Mouse (Mus musculus) 416B (cell line): ENCODE data around the gene Pip4k2b.
A peak's percentile ranks its signal among the peaks of the same experiment; 100 is the strongest.
"Not testable (repeated sequence)": the region's sequence is repeated elsewhere in the genome, so short reads cannot be mapped to it uniquely, and the experiment has no call there.

Experiments used
- DNase-seq: peaks from one replicate; pipeline ENCODE4 v3.0.0; 2011; ENCODE audit warnings: low read depth

Gene Pip4k2b

DNA sequence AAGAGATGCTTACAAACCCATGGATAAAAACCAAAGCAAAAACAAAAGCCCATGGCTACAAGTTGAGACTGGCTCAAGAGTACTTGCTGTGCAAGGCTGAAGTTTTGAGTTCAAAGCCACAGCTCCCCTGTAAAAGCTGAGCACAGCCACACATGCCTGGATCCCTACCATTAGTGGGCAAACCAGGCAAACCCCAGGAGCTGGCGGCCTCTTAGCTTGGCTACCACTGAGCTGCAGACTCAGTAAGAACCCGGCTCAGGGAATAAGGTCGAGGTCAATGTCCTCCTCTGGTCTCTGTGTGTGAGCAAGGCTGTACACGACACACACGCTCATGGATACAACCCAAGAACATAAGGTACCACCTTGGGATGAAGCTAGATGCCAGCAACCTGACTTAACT, 4.0 kb upstream of the Pip4k2b start:
- no peak for DNase-seq

DNA sequence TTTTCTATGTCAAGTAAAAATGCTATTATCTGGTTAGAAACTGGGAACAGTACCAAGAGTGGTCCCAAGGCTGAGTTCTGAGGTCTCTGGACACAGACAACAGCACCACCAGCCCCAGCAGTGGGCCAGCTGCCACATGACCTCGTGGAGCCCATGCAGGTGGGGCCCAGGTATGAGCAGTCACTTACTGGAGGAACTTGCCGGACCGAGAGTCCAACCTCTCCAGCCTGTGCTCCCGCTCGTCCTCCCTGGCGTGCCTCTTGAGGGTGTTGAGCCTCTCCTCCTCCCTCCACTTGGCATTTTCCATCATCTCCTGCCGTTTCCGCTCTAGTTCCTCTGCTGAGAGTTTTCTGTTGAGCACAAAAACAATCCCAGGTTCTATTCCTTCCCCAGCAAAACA, 3.3 kb upstream of the Pip4k2b start:
- no peak for DNase-seq

DNA sequence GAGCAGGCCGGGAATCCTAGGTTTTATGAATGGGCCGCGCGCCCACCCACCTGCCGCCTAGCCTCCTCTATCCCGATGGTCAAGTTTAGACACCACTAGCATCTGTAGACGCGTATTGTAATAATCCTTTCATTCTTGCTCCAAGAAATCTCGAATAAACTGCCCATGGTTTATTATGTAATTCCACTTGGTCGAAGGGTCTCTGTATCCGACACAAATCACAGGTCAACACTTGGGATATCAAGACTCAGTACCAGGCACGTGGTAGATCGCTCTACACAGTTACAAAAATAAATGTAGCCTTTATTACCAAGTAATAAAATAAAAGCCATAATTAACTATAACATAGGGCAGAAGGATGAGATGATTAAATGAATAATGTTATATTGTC, 822 bp upstream of the Pip4k2b start:
- no peak for DNase-seq

DNA sequence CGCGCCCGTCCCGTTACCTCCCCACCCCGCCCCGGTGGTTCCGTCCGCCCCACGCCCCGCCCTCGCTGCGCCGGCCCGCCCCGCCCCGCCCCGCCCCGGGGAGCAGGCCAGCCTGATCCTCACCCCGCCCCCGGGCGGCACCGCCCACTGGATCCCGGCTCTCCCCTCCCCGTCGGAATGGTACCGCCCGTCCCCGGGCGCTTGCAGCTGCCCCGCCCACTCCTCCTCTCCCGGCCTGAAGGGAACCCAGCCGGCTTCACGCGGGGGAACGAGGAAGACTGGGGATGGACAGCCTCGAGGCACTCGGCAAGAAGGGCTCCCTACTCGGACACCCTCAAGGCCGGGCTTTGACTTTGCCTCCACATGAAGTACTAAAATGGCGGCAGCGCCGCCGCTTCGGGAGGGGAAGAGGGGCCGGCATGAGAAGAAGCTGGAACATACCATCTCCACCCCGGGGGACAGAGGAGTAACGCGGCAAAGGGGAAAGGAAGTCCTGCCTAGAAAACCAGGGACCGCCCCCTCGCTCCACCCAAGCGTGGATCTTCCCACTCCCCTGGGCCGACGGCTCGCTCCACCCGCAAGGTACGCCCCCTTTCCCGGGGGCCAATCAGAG, 320 bp upstream of the Pip4k2b start:
- DNase-seq = peak; percentile 100

DNA sequence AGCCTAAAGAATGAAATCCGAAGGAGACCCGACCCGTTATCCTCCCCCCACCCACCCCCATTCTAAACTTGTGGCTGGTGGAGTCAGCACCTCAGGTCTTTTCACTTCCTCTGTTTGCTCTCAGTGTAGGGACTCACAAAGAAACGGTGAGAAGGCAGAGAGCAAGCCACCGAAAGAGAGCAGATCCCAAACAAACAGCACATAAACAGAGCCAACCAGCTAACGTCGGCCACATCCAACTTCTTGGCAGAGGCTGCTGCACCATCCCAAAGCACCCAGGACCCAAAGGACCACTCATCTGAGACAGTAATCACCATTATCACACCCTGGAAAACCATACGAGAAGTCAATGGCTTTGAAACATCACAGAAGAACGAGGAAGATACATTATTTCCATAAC, 1.1 kb downstream of the Pip4k2b start:
- peak; percentile 49 for DNase-seq

DNA sequence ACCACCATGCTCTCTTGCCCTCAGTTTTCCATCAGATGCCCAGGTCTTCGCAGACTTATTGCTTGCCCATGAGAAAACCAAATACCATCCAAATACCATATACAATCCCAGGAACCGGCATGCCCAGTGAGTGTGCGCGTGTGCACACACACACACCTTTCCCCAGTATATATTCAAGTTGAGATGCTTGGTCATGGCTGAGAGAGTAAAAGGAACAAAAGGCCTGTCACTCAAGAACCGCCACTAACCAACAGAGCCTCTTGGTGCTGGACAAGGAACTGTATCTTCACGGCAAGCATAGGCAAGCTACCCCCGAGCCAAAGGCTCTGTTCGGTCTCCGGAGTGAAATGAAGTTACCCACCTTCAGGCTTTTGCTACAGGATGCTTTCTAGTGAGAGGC, 1.9 kb downstream of the Pip4k2b start:
- peak; percentile 51 for DNase-seq

DNA sequence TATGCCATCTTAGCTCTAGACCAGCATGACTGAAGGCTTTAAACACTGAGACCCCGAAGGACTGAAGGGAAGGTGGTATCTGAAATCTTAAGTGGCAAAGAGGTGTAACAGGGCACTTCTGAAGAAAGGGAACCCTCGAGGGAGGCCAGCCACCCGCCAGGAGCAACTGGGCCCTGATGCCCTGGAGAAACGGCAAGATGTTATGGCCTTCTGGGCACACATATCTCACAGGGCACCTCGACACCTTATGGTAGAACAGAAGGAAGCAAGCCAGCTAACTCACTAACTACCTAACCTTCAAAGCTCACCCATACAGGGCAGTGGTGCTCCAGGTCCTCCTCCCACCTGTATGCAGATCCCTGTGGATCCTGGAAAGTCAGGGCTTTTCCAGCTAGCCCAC, 2.3 kb downstream of the Pip4k2b start:
- DNase-seq = no peak

DNA sequence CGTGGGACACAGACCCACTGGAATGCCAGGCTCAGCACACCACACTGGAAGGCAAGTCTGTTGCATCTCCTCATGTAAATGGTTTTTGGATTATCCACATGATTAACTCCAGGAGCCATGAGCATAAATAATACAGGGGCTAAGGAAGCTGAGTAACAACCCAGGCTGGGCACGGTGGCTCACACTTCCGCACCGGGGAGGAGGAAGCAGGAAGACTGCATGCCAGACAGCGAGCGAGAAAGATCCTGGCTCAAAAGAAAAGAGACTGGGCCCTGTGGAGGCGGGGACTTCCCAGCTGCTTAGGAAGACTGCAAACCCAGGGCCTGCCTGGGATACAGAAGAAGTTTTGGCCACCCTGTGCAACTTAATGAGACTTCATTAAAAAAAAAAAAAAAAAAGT, 4.3 kb downstream of the Pip4k2b start:
- DNase-seq = peak; percentile 67

DNA sequence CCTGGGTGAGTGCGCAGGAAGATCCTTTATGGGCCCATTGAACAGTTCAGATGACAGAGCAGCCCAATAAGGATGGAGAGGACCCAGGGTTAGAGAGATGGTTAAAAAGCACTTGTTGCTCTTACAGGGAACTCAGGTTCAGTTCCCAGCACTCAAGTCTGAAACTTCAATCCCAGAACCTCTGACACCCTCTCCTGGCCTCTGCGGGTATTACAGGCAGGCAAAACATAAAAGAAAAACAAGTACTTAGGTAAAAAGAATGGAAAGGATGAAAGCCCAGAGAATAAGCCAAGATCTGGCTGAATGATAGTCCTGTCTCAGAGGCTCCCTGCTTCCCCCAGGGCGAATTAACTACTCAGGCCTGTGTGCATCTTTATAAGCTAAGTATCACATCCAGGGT, 5.3 kb downstream of the Pip4k2b start:
- DNase-seq = peak; percentile 52

DNA sequence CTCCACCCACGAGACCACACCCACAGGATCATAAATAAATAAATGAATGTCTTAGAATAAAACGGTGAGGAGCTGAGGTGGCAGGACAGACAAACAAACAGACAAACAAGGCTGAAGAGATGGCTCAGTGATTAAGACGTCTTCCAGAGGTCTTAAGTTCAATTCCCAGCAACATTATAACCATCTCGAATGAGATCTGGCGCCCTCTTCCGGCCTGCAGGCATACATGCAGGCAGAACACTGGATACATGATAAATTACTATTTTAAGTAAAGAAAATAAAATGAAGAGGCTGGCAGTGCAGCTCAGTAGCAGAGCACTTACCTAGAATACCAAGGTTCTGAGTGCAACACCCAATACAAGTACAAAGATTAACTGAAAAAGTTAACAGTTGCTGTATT, 5.8 kb downstream of the Pip4k2b start:
- peak; percentile 68 for DNase-seq

DNA sequence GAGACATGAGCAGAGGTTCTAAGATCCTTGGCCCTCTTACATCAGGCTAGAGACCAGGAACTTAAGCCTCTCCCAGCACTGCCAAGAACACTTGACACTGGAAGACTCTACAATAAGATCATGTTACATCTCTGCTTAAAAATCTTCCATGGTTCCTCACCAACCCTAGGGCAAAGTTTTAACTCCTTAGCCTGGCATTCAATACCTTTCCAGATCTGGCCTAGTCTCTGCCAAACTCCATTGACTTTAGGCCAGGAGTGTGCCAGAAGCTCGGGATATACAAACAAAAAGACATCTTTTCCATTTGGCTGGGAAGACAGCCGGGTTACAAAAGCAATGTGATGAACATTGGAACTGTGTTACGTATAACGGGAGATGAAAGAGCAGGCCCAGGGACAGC, 6.9 kb downstream of the Pip4k2b start:
- no peak for DNase-seq

DNA sequence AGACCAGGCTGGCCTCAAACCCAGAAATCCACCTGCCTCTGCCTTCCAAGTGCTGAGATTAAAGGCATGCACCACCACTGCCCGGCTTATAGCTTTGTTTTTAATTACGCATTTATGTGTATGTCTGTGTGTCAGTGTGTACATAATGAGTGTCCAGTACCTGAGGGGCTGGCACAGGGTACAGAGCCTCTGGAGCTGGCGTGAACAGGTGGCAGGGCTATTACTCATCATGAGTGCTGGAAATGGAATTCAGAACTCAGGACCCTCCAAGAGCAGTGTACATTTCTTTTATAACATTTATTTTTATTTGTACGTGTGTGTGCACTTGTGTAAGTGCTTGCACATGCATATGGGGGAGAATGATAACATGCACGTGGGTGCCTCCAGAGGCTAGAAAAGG, 7.9 kb downstream of the Pip4k2b start:
- DNase-seq = no peak

DNA sequence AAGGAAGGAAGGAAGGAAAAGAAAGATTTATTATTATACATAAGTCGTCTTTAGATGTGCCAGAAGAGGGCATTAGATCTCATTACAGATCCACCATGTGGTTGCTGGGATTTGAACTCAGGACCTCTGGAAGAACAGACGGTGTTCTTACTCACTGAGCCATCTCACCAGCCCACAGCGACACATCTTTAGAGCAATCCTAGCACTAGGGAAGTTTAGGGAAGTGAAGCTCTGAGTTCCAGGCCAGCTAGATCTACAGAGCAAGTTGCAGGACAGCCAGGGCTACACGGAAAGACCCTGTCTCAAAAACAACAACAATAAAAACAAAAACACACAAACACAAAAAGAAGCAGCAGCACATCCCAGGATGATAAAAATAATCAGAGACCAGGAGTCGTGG, 9.7 kb downstream of the Pip4k2b start:
- DNase-seq = not testable (repeated sequence)

DNA sequence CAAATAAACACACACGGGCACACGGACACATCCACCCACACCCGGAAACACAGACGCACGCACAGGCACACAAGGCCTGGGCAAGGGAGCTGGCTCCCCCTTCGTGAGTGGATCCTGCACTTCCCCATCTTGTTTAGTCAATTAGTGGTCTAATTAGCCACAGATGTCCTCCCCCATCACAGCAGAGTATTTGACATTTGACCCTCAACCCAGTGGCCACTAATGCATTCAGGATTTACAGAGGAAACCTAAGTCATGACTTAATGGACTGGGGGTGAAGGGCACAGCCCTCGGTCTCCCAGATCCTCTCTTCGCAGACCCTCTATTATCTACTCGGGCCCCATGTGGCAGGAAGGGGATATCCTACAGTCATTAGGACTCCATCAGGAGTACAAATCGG, 10.8 kb downstream of the Pip4k2b start:
- no peak for DNase-seq

DNA sequence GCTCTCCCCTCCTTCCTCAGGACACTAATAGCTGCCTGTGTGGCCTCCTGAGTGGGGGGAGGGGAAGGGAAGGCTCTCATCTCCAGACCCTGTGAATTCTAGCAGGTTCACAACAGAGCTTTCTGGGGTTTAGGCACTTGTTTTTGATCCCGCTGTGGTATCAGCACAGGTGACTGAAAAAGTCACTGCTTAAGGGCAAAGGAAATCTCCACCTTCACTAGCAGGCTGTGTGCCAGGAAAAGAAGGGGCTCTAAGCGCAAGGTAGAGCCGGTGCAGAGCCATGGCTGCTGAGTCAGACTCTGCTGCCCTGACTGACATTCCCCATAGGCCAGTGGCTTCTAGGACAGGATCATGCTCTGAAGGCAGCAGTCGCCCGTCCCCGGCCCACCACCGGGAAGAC, 15.8 kb downstream of the Pip4k2b start:
- DNase-seq = no peak

DNA sequence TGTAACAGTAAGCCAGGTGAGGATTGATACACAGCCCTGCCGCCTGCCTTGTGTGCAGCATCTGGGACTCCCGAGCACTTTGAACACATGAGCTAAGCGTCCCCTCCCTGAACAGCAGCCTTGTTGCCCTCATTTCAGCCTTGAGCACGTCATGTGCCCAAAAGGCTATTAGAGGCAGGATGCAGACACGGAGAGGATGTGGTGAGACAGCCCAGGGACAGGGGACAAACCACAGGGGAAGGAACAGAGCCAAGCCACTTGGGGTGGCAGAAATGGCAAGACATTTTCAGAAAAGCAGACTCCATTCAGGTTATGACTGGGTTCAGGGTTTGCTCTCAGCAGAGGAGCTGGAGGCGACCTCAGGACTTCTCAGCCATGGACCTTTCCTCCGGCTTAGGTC, 16.2 kb downstream of the Pip4k2b start:
- DNase-seq = peak; percentile 97

DNA sequence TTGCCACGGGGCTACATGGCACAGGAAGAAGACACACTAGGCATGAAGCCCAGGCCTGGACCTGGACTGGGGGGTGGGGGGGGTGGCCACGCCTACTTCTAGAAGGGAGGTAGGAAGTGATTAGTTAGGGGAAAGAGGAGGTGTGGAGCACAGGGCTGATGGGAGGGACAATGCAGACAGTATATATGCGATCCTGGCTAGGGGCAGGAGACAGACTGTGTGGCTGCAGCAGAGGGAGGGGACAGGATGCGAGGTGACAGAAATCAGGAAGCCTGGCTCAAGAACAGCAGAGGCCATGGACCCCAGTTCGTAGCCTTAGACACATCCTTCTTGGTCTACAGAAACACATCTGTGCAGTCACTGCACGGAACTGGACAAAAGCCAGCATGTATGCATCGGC, 20.8 kb downstream of the Pip4k2b start:
- peak; percentile 95 for DNase-seq

DNA sequence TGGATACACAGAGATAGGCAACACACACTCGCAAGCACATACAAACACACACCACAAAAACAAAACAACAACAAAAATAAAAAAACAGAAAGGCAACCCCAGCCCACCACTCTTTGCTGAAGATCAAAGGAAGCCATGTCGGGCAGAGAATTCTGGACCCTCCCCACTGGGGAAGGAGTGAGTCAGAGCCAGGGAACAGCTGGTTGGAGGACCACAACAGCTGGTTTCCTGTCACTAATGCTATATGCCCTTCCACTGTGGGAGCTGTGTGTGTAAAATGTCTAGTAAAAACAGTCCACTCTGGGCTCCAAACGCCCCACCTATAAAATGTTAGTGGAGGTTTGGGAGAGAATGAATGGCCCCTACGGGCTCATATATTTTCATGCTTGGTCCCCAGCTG, 23.2 kb downstream of the Pip4k2b start:
- no peak for DNase-seq

DNA sequence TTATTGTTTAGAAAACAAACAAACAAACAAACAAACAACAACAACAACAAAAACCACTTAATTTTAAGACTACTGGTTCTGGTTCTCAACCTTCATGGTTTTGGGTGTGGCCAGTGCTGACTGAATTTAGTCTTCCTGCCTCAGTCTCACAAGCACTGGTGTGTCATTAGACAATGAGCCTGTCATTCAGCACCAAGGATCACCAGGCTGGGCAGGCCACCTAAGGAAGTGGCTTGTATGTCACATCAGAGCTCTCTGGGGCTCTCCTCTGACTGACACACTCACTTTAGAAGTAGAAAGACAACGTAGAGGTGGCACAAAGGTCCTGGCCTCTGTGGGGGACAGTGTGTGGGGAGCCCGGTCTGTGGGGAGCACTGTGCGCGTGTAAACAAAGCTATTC, 25.5 kb downstream of the Pip4k2b start:
- DNase-seq = peak; percentile 82

DNA sequence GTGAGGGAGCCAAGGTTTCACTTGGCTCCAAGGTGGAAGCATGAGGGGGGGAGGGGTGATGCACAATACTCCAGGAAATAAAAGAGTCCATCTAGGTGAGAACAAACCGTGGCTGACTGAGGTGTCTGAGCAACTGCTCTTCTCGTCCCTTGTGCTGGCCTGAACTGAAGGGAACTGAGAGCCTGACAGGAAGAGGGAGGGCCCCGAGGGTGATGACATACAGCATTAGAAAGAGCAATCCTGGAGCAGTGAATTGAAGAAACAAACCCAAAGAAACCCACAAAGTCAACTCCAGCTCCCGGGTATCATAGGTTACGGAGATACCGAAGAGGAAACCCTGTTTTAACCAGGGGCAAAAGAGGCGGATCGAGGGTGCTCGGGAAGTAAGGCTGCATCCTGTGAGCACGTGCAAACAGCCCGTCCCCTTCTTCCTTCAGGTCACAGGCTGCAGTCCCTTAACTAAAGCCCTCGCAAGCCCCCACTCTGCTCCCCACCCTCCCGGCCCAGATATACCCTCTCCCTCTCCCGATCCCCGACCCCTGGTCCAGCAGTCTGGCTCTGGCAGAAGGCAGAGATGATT, 26.1 kb downstream of the Pip4k2b start:
- peak; percentile 91 for DNase-seq

DNA sequence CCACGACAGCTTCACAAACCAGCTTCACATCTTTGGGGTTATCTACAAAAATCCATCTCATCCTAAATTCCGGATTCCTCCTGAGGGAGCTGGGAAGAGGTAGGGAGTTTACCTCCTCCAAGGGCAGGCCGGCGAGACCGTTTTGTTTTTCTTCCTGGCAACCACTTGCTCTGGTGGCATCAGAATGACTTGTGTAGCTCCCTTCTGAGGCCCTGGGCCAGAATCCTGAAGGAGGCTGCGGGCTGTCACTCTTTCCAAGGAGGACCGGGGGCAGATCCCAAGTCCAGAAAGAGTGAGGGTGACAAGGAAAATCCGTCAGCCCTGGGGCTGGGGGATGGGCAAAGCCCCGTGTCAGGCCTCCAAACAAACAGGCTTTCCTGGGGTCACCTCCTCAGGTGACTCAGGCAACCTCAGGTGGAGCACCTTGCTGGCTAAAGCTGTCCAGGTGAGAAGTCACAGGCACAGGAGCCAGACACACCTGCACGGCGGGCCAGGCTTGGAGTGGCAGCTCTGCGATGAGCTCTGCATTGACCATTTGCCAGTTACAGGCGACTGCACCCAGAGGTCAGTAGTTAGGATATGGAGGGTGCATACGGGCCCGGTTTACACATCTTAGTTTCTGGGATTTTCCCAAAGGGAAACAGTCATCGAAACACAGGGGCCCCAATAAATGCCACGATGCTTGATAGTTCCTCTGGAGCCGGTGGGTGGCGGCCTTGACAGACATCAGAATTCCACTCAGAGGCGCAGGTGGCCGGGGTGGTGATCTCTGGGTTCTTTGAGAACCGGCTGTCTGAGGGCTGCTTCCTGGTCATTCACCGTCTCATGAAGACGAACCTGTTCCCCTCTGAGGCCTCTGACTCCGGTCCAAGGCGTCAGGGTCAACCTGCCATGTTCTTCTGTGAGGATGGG, 26.9 kb downstream of the Pip4k2b start:
- DNase-seq = no peak

DNA sequence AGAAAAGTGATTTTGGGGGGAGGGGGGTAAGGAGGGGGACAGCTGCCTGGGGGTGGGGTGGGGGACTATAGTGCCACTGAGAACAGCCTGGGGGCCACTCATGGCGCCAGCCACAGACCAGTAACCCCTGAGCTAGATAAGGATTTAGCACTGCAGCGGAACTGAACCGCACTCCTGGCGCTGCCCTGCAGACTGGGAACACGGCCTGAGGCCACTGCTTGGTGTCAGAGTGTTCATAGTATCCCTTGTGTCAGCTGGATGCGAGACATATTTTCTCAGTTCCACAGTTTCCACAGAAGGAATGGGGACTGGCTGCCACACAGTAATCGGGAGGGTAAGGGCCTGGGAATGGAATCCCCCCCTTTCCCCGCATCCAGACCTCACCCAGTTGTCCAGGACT, 28.5 kb downstream of the Pip4k2b start:
- no peak for DNase-seq
